Mouse (Mus musculus) cerebellum, adult 11-12 months (tissue): ENCODE data around the gene Fank1.
A peak's percentile ranks its signal among the peaks of the same experiment; 100 is the strongest.

Experiments
- DNase-seq: peaks from one replicate; pipeline ENCODE4 v3.0.0; 2022

The Fank1 gene

DNA sequence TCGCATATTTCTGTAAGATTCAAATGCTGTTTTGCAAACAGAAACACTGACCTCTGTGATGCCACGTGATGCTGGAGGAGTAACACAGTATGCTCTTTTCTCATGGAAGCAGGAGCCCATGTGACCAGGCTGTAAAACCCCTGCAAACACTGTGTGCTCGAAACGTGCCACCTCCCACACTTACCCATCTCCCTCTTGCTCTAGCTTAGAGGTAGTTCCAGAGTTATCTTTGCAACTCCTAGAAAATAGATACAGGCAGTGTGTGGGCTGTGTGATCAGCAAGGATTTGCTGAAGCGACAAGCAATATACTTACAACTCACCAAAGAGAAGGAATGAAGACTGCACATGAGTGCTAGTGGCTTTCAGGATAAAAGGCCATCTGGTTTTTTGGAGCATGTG is 8.1 kb upstream of the Fank1 start:
- no peak for DNase-seq

DNA sequence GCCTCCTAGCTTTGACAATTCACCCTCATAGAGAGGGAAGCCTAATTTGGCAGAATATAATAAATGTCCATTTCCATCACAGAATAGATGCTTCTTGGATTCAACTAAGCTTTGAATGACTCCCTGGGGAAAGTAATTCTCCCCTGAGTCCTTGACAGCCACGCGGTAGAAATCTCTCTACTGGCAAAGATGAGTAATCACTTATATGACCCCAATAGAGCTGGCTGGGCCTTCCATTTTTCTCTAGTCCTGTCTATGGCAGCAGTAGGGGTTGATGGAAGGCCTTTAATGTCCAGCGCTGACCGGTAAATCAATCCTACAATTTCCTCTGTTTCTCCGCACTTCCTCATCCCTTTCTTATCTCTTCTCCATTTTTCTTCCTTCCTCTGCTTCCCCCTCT is 1.5 kb upstream of the Fank1 start:
- DNase-seq = no peak

DNA sequence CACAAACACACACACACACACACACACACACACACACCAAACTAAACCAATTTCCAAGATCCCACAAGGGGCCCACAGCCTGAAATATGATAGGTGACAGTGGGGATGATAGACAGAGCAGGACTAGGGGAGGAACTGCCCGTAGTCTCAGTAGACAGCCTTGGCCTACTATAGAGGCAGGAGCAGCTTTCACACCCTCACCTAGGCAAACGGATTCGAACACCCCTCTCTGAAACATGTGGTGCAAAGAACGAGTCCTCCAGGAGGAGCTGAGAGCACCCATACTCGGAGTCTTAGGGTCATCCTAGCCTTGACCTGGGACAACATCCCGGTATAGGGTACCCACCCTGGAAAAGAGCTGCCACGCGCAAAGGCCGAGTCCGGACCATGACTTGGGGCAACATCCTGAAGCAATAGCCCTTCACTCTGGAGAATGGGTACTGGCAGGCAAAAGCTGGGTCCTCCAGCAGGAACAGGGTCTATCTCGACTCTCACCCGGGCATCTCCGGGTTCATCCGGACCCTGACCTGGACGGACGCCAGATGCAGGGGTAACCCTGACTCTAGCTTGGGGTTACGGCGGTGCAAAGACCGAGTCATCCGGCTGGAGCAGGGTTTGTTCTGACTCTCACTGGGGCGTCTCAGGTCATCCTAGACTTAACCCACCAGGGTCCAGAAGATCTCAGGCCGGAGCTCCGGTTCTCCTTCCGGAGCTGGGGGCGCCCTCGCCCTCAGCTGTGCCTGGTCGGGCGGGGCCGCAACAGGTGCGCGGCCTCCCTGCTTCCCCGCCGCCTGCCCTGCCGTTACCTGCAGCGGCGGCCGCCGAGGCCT is 650 bp upstream of the Fank1 start:
- DNase-seq = peak; percentile 60

- DNase-seq = no peak
Observed at GRCm38 (mm10) chr7:133781583-133781982, 4.9 kb downstream of the Fank1 start.

DNA sequence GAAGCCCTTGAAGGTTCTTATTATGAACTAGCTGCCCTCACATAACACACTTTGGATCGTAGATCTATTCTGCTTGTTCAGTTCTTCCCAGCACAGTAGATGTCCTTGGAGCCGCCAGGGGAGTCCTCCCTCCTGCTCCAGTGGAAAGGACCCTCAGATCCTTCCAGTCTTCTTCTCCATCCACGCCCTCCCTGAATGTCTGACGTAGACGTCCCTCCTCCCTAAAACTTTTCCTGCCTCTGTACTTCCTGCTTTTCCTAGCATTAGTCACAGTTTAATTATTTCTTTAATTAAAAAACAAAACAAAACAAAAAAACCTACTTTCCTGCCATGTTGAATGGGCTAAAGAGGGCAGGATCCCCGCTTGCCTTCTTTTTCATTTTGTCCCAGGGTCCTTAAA is 5.3 kb downstream of the Fank1 start:
- DNase-seq = no peak

- peak; percentile 45 for DNase-seq
Observed at GRCm38 (mm10) chr7:133782717-133783435, 6.2 kb downstream of the Fank1 start, which contains the start of gene Dhx32. Gene Dhx32, minus strand, starts transcription at chr7:133782726.

DNA sequence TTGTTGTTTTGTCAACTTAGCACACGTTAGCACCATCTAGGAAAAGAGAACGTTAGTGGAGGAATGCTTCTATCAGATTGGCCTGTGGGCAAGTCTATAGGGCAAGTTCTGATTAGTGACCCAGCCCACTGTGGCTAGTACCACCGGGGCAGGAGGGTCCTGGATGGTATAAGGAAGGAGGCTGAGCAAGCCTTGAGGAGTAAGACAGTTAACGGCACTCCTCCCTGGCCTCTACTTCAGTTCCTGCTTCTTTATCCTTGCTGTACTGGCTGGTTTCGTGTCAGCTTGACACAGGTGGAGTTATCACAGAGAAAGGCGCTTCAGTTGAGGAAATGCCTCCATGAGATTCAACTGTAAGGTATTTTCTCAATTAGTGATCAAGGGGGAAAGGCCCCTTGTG is 10.9 kb downstream of the Fank1 start:
- no peak for DNase-seq

DNA sequence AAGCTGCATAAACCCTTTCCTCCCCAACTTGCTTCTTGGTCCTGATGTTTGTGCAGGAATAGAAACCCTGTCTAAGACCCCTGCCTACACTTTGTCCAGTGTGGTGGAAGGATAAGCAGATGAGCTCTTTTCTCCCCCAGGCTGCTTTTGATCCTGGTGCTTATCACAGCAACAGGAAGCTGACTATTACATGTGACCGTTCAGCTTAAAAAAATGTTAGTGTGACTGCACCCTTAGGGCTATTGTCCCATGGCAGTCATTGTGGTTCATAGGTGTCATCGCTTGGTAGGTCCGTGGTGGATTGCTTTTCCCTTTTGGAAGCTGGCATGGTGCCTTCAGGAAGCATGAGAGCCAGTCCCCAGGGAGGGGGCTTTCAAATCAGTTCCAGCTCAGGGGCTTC is 11.5 kb downstream of the Fank1 start:
- no peak for DNase-seq

DNA sequence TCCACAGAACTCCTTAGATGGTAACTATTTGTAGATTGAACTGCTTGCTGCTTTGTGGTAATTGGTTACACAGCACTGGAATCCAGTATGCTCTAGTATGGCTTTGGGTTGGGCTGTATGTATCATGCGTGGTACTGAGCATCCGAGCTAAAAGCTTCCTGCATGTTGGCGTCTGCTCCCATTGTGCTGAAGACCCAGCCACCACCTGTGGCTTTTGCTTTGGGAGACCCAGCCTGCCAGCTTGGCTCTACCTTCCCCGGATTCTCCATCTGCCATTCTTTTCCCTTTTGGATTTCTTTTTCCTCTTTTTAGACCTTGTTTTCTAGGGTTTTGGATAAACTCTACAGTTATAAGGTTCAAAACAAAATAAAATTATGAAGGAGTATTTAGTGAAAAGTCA is 13.5 kb downstream of the Fank1 start:
- no peak for DNase-seq

DNA sequence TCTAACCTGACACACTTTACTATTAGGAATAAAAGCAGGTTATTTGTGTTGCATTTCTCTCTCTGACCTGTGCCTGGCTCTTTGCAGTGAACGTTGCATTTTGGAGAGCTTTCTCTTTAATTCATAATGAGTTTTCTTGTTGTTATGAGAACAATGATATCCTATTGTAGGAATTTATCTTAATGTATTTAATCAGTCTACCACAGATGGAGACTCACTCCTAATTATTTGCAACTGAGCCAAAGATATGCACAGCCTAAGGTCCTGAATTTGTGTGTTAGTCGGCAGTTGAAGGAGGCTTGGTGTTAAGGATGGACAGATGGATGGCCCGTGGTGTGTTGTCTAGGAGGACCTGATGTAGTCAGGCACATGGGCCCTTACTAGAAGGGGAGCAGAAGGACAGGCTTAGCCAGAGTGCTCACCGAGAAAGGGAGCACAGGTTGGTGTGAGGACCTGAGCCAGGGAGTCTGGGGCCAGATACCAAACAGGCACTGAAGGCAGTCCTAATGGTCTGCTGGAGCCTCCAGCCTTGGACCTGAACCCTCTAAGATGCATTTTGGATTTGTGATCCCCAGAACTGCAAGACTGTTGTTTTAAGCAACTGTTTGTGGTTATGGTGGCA is 14.1 kb downstream of the Fank1 start:
- no peak for DNase-seq

DNA sequence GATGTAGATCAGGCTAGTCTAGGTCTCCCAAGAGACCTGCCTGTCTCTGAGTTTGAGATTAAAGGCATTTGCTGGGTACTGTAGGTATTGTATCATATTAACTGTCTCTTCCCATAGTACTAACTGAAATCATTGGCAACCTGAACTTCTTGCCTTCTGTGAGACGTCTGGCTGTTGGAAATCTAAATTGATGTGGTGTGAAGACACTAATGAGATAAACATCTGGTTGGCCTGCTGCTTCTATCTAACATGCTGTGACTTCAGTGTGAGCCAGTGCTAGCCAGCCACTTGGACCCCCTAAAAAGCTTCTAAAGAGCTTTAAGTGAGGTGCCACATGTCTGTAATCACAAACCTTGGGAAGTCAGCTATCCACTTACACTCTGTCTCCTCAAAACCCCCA is 16.1 kb downstream of the Fank1 start:
- DNase-seq = no peak

- DNase-seq = peak; percentile 48
Observed at GRCm38 (mm10) chr7:133793248-133794131, 16.8 kb downstream of the Fank1 start.

- DNase-seq = no peak
Observed at GRCm38 (mm10) chr7:133794720-133795119, 18.1 kb downstream of the Fank1 start.

DNA sequence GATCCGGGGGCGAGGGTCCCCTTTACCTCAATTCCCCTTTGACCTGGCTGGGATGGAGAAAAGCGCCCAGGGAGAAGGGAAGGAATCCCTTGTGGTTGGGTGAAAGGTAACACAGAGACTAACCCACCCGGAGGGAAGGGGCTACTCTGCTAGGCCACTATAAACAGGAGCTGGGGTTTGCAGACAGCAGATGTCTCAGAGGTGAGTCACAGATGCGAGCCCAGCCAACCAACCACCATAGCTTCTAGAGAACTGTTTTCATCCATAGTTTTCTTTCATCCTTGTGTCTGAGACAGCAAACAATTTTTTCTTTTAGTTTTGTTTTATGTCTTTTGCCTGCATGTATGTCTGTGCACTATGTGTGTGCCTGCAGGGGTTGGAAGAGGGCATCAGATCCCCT is 23.3 kb downstream of the Fank1 start:
- DNase-seq = no peak

DNA sequence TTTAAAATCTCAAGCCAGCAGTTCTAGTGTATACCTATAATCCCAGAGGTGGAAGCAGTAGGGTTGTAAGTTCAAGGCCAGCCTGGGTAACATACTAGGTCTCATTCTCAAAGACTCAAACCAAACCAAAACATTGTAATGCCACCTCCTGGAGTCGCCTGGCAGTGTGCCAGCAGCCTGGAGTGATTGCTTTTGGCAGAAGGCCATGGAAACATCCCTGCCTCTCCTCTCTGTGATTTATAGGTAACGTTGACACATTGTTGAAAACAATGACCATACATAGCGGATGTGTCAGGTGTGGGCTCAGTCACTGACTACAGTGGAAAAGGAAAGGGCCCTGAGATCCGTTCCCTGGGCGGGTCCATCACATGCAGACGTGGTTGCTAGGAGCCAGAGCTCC is 25.2 kb downstream of the Fank1 start:
- DNase-seq = no peak

- DNase-seq = peak; percentile 36
Observed at GRCm38 (mm10) chr7:133805614-133806175, 29.0 kb downstream of the Fank1 start.

- no peak for DNase-seq
Observed at GRCm38 (mm10) chr7:133812927-133813326, 36.3 kb downstream of the Fank1 start.

GRCm38 (mm10) chr7:133813331-133813730 is 36.7 kb downstream of the Fank1 start:
- no peak for DNase-seq

DNA sequence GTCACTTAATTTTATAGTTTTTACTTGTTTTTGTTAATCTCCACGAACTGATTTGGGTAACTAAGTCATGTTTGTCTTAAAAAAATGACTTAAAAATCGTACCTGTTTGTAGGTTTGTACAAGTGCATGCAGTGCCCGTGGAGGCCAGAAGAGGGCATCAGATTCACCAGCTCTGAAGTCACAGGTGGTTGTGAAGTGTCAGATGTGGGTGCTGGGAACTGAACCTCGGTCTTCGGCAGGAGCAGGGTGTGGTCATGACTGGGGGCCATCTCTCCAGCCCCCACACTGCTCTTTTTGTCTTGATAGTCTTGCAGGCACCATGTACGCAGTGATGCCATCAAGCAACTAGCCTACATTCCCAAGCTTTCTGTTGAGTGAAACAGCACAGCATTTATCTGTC is 47.1 kb downstream of the Fank1 start:
- DNase-seq = no peak

DNA sequence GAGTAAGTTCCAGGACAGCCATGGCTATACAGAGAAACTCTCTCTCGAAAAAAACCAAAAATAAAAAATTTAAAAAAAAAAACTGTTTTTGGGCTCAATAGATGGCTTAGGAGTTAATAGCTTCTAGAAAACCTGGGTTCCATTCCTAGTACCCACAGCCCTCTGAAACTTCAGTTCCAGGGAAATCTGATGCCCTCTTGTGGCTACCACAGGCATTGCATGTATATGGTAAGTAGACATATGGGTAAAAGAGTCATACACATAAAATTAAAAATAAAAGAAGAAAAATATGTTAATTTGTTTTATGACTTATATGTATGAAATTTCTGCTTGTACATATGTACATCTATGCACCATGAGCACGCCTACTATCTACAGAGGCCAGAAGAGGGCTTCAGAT is 47.9 kb downstream of the Fank1 start:
- DNase-seq = no peak

- DNase-seq = no peak
Observed at GRCm38 (mm10) chr7:133828514-133828913, 51.9 kb downstream of the Fank1 start.

- no peak for DNase-seq
Observed at GRCm38 (mm10) chr7:133829579-133829978, 52.9 kb downstream of the Fank1 start.

- no peak for DNase-seq
Observed at GRCm38 (mm10) chr7:133839546-133839945, 62.9 kb downstream of the Fank1 start.
